Comparison of ENCODE assay signal across 8 mouse cellular contexts in genomic region chr16:91270212-91270971, GRCm38 (mm10). TPM values are rescaled to one million over a fixed set of nuclear protein-coding genes. Genes with fewer than 3 reads are reported as not detected.
DNase-seq lines count a peak whose midpoint lies in the region; ATAC-seq lines count a peak whose summit lies in the region.

No protein-coding gene starts in this region.

- H3K9me3 ChIP-seq in limb, embryonic 10.5 days (replicated peaks) = no peaks in the 10 kb centered on the region

- peak; percentile 29 for DNase-seq in layer of hippocampus, adult 11-12 months (ENCODE audit: low spot score)
- no peak for DNase-seq in layer of hippocampus, postnatal 25 days (ENCODE audit: extremely low spot score in 1 of 2, low spot score in 1 of 2)
- DNase-seq in frontal cortex, postnatal 10 days (ENCODE audit: low spot score in 2 of 2) = peak; percentile 37
- peak; percentile 58 for DNase-seq in limb, embryonic 10.5 days (ENCODE audit: low spot score)
- DNase-seq in right cerebral cortex, adult 18-20 months = peak; percentile 38
- DNase-seq in gastrocnemius, adult 8-10 months (ENCODE audit: low spot score in 2 of 2) = no peak
- no peak for DNase-seq in spleen, postnatal 4 days (ENCODE audit: low spot score in 2 of 2)

- 1% methylated on average over 63 of the region's 63 CpGs for WGBS in limb, embryonic 10.5 days

- peaks cover 26% of the 10 kb centered on the region for H3K4me1 ChIP-seq in limb, embryonic 10.5 days

- peaks cover 100% of the 10 kb centered on the region for H3K27me3 ChIP-seq in limb, embryonic 10.5 days (ENCODE audit: low read depth, poor library complexity, severe bottlenecking)

- no peaks in the 10 kb centered on the region for H3K36me3 ChIP-seq in limb, embryonic 10.5 days

- ATAC-seq in common myeloid progenitor, adult 5-6 weeks (replicated peaks; ENCODE audit: low read depth, poor library complexity, severe bottlenecking) = peak; percentile 33; the same call in 1 of the 2 replicates

- peak overlapping the region; percentile 55 for H3K4me3 ChIP-seq in limb, embryonic 10.5 days

- H3K27ac ChIP-seq in limb, embryonic 10.5 days = peak overlapping the region; percentile 25; the same call in 1 of the 2 replicates

RNA-seq across cellular contexts. Expression of gene Olig1, which starts 0.8 kb away (rescaled TPM):
- 100 to 1,000 TPM; 160 to 181 TPM for total RNA-seq in layer of hippocampus, postnatal 25 days (2021)
- not detected in 2 replicates for total RNA-seq in common myeloid progenitor, adult 5-6 weeks (2017)
- polyA plus RNA-seq in limb, embryonic 10.5 days (2016; fragmentation: Nextera tagmentation; extraction: Ambion mirVana) = not detected in 2 replicates
- total RNA-seq in gastrocnemius, adult 8-10 months (2022) = not detected

RNA-seq across cellular contexts. Expression of gene Olig2, which starts 45.1 kb away (rescaled TPM):
- 10 to 100 TPM; 37.2 to 38.6 TPM for total RNA-seq in layer of hippocampus, postnatal 25 days (2021)
- total RNA-seq in common myeloid progenitor, adult 5-6 weeks (2017) = not detected in 2 replicates
- 0.08 TPM in 1 of 2 replicates, not detected in the other for polyA plus RNA-seq in limb, embryonic 10.5 days (2016; fragmentation: Nextera tagmentation; extraction: Ambion mirVana)
- not detected for total RNA-seq in gastrocnemius, adult 8-10 months (2022)

Comparison
In these comparisons a context has a peak if more than half of its experiments do, and no peak if none do; other contexts are left out.
1. DNase-seq: peak in layer of hippocampus, adult 11-12 months (single experiment), frontal cortex, postnatal 10 days (2 of 2), limb, embryonic 10.5 days (single experiment) and right cerebral cortex, adult 18-20 months (single experiment); none in layer of hippocampus, postnatal 25 days (0 of 2), gastrocnemius, adult 8-10 months (0 of 2) and spleen, postnatal 4 days (0 of 2).
2. RNA of gene Olig1, which starts 0.8 kb away (total RNA-seq): 160 to 181 TPM in layer of hippocampus, postnatal 25 days; not detected in common myeloid progenitor, adult 5-6 weeks and not detected in gastrocnemius, adult 8-10 months; every median in the first group is over 100 times any median in the second.
3. RNA of gene Olig2, which starts 45.1 kb away (total RNA-seq): 37.2 to 38.6 TPM in layer of hippocampus, postnatal 25 days; not detected in common myeloid progenitor, adult 5-6 weeks and not detected in gastrocnemius, adult 8-10 months; every median in the first group is over 10 times any median in the second.